Mouse (Mus musculus) brain, embryonic 18.5 days (tissue): ENCODE measurements around the gene Itga3.

ENCODE experiments used
- DNase-seq: peaks from one replicate; pipeline ENCODE4 v3.0.0-alpha.2; 2012; ENCODE audit warnings: low read depth, low spot score

The Itga3 gene

GRCm38 (mm10) chr11:95004937-95005198, 71.7 kb downstream of the Itga3 start:
- no peak for DNase-seq

- no peak for DNase-seq
Observed at GRCm38 (mm10) chr11:95004136-95004936, 72.3 kb downstream of the Itga3 start.

- DNase-seq = no peak
Observed at GRCm38 (mm10) chr11:95002705-95003104, 73.9 kb downstream of the Itga3 start.

GRCm38 (mm10) chr11:95001584-95002347, 74.8 kb downstream of the Itga3 start:
- DNase-seq = no peak

GRCm38 (mm10) chr11:95001058-95001457, 75.5 kb downstream of the Itga3 start:
- DNase-seq = no peak

GRCm38 (mm10) chr11:95000548-95000947, 76.1 kb downstream of the Itga3 start:
- DNase-seq = no peak

GRCm38 (mm10) chr11:95000128-95000527, 76.5 kb downstream of the Itga3 start:
- DNase-seq = no peak

- DNase-seq = no peak
Observed at GRCm38 (mm10) chr11:94998041-94998531, 78.5 kb downstream of the Itga3 start.

- no peak for DNase-seq
Observed at GRCm38 (mm10) chr11:94997596-94997995, 79.0 kb downstream of the Itga3 start.

- DNase-seq = no peak
Observed at GRCm38 (mm10) chr11:94996984-94997383, 79.6 kb downstream of the Itga3 start.

GRCm38 (mm10) chr11:94996101-94996500, 80.5 kb downstream of the Itga3 start:
- DNase-seq = no peak

GRCm38 (mm10) chr11:94994947-94995772, 81.4 kb downstream of the Itga3 start:
- no peak for DNase-seq
